Mouse (Mus musculus) neural tube, embryonic 14.5 days (tissue): ENCODE measurements around the gene Rpl27. TPM values are rescaled to one million over a fixed set of nuclear protein-coding genes. Genes with fewer than 3 reads are reported as not detected.

Experiments
- ATAC-seq: fragments of 200-750 bp; cut with Nextera tagmentation; 2 replicates; pipeline ENCODE4 v1.8.0; 2017; ENCODE audit warnings: low read depth, mild to moderate bottlenecking, moderate TSS enrichment, moderate library complexity
- H3K27ac ChIP-seq: fragments of 300-500 bp; sonication (generic); 2 replicates; pipeline ENCODE4 v1.5.1; 2014; ENCODE audit warnings: low read depth, mild to moderate bottlenecking, control low read depth, low read length, moderate library complexity, mixed read lengths
- H3K27me3 ChIP-seq: fragments of 300-500 bp; sonication (generic); 2 replicates; pipeline ENCODE4 v1.6.1; 2014; ENCODE audit warnings: low read length; ENCODE audit not compliant: control insufficient read depth, insufficient read depth
- H3K36me3 ChIP-seq: fragments of 300-500 bp; sonication (generic); 2 replicates; pipeline ENCODE4 v1.6.1; 2014; ENCODE audit warnings: low read length, mixed read lengths; ENCODE audit not compliant: control insufficient read depth, insufficient read depth
- H3K4me1 ChIP-seq: fragments of 300-500 bp; sonication (generic); 2 replicates; pipeline ENCODE4 v1.6.1; 2014; ENCODE audit warnings: low read length; ENCODE audit not compliant: control insufficient read depth, insufficient read depth
- H3K4me2 ChIP-seq: fragments of 300-500 bp; sonication (generic); 2 replicates; pipeline ENCODE4 v1.6.1; 2014; ENCODE audit warnings: mild to moderate bottlenecking, low read depth, low read length, control low read depth
- H3K4me3 ChIP-seq: fragments of 300-500 bp; sonication (generic); 2 replicates; pipeline ENCODE4 v1.5.1; 2014; ENCODE audit warnings: low read depth, low read length, control low read depth, mixed read lengths
- H3K9ac ChIP-seq: fragments of 300-500 bp; sonication (generic); replicated peaks from 2 replicates; pipeline ENCODE4 v1.6.1; 2014; ENCODE audit warnings: low read depth, mild to moderate bottlenecking, control low read depth, low read length, mixed read lengths
- H3K9me3 ChIP-seq: fragments of 300-500 bp; sonication (generic); 2 replicates; pipeline ENCODE4 v1.6.1; 2016; ENCODE audit warnings: low read length; ENCODE audit not compliant: control insufficient read depth
- WGBS: fragments of 180-500 bp; shearing (Covaris S2); extraction: QIAGEN DNeasy Blood & Tissue Kit; methylation state at CpG from one replicate; pipeline ENCODE4 v1.1.7; 2014; 5-methylcytosine and 5-hydroxymethylcytosine counted together
- polyA plus RNA-seq: library from polyadenylated mRNA; unstranded; fragments of >200 nt; fragmentation: Nextera tagmentation; extraction: Ambion mirVana; gene quantifications from 2 replicates; pipeline ENCODE4 v1.2.1, GENCODE M21; 2014

The Rpl27 gene
- 257 and 271 TPM in 2 replicates for polyA plus RNA-seq

- Histone ChIP-seq H3K4me2 (peak within 1 kb of the TSS; percentile 99), H3K27me3 (no peaks in the 10 kb centered on the region; the same call in 1 of the 2 replicates), H3K9me3 (no peaks in the 10 kb centered on the region), H3K4me3 (peak within 1 kb of the TSS; percentile 78), H3K36me3 (peaks cover 18% of the 10 kb centered on the region), H3K27ac (peak within 1 kb of the TSS; percentile 93), H3K9ac (peak within 1 kb of the TSS; percentile 90), H3K4me1 (peaks cover 14% of the 10 kb centered on the region)
- ATAC-seq = peak; percentile 98
- under 1% methylated on average over 42 of the region's 42 CpGs for WGBS
Observed at GRCm38 (mm10) chr11:101442127-101442693, at the start of gene Rpl27. TSS of gene Rpl27 (plus strand) at chr11:101442298.

GRCm38 (mm10) chr11:101395110-101395509 is 47.0 kb upstream of the Rpl27 start:
- Histone ChIP-seq H3K27me3 (no peaks in the 10 kb centered on the region), H3K27ac (no peak overlapping the region), H3K9me3 (no peaks in the 10 kb centered on the region), H3K4me3 (no peak overlapping the region), H3K4me1 (no peaks in the 10 kb centered on the region), H3K9ac (no peak overlapping the region), H3K36me3 (no peaks in the 10 kb centered on the region), H3K4me2 (no peak overlapping the region)
- no peak for ATAC-seq
- 5% methylated on average over 8 of the region's 8 CpGs for WGBS

- Histone ChIP-seq H3K4me2 (no peak overlapping the region), H3K4me1 (peaks cover 5% of the 10 kb centered on the region; the same call in 1 of the 2 replicates), H3K27me3 (no peaks in the 10 kb centered on the region), H3K9ac (no peak overlapping the region), H3K27ac (no peak overlapping the region), H3K36me3 (peaks cover 17% of the 10 kb centered on the region; the same call in 1 of the 2 replicates), H3K9me3 (no peaks in the 10 kb centered on the region), H3K4me3 (no peak overlapping the region)
- ATAC-seq = no peak
- 87% methylated on average over 2 of the region's 2 CpGs for WGBS
Observed at GRCm38 (mm10) chr11:101415306-101415705, 26.8 kb upstream of the Rpl27 start.

- 1% methylated on average over 11 of the region's 11 CpGs for WGBS
- peak; percentile 49; the same call in 1 of the 2 replicates for ATAC-seq
- H3K27me3 ChIP-seq = no peaks in the 10 kb centered on the region
Observed at GRCm38 (mm10) chr11:101416433-101417100, 25.5 kb upstream of the Rpl27 start.

GRCm38 (mm10) chr11:101417101-101417855 is 24.8 kb upstream of the Rpl27 start, which contains the start of gene Aarsd1:
TSS of gene Aarsd1 (minus strand) at chr11:101417615.
- Histone ChIP-seq H3K27ac (peak within 1 kb of the TSS; percentile 85), H3K4me3 (peak within 1 kb of the TSS; percentile 77), H3K4me1 (peaks cover 5% of the 10 kb centered on the region; the same call in 1 of the 2 replicates), H3K9ac (peak within 1 kb of the TSS; percentile 74), H3K36me3 (peaks cover 5% of the 10 kb centered on the region; the same call in 1 of the 2 replicates), H3K9me3 (no peaks in the 10 kb centered on the region), H3K27me3 (no peaks in the 10 kb centered on the region), H3K4me2 (peak within 1 kb of the TSS; percentile 75)
- ATAC-seq = peak; percentile 80
- WGBS = under 1% methylated on average over 45 of the region's 45 CpGs

More at GRCm38 (mm10) chr11:101416433-101417100, 25.5 kb upstream of the Rpl27 start:
- Histone ChIP-seq H3K9ac (peak overlapping the region; percentile 74), H3K4me3 (peak overlapping the region; percentile 77), H3K36me3 (peaks cover 11% of the 10 kb centered on the region; the same call in 1 of the 2 replicates), H3K27ac (peak overlapping the region; percentile 85), H3K4me2 (peak overlapping the region; percentile 75), H3K9me3 (no peaks in the 10 kb centered on the region), H3K4me1 (peaks cover 5% of the 10 kb centered on the region; the same call in 1 of the 2 replicates)

GRCm38 (mm10) chr11:101418991-101419390 is 23.1 kb upstream of the Rpl27 start:
- WGBS = 61% methylated on average over 6 of the region's 6 CpGs
- no peaks in the 10 kb centered on the region for H3K36me3 ChIP-seq
- H3K9me3 ChIP-seq = no peaks in the 10 kb centered on the region
- no peak overlapping the region for H3K4me3 ChIP-seq
- no peak overlapping the region for H3K9ac ChIP-seq
- H3K4me1 ChIP-seq = peaks cover 6% of the 10 kb centered on the region; the same call in 1 of the 2 replicates
- H3K4me2 ChIP-seq = no peak overlapping the region
- no peak for ATAC-seq
- H3K27ac ChIP-seq = no peak overlapping the region
- H3K27me3 ChIP-seq = no peaks in the 10 kb centered on the region

GRCm38 (mm10) chr11:101419610-101420009 is 22.5 kb upstream of the Rpl27 start:
- no peaks in the 10 kb centered on the region for H3K27me3 ChIP-seq
- H3K36me3 ChIP-seq = no peaks in the 10 kb centered on the region
- no peak overlapping the region for H3K4me2 ChIP-seq
- ATAC-seq = no peak
- H3K4me1 ChIP-seq = peaks cover 12% of the 10 kb centered on the region; the same call in 1 of the 2 replicates
- no peak overlapping the region for H3K9ac ChIP-seq
- no peaks in the 10 kb centered on the region for H3K9me3 ChIP-seq
- no peak overlapping the region for H3K4me3 ChIP-seq
- H3K27ac ChIP-seq = no peak overlapping the region
- 49% methylated on average over 3 of the region's 3 CpGs for WGBS

- WGBS = 89% methylated on average over 5 of the region's 5 CpGs
- Histone ChIP-seq H3K4me3 (no peak overlapping the region), H3K27me3 (no peaks in the 10 kb centered on the region), H3K4me1 (peaks cover 12% of the 10 kb centered on the region; the same call in 1 of the 2 replicates), H3K9ac (no peak overlapping the region), H3K9me3 (no peaks in the 10 kb centered on the region), H3K4me2 (no peak overlapping the region), H3K27ac (no peak overlapping the region), H3K36me3 (no peaks in the 10 kb centered on the region)
- no peak for ATAC-seq
Observed at GRCm38 (mm10) chr11:101420148-101420547, 21.9 kb upstream of the Rpl27 start.
